Mouse (Mus musculus) midbrain, embryonic 16.5 days (tissue): Measurements from ENCODE around the gene Aifm2. TPM values are rescaled to one million over a fixed set of nuclear protein-coding genes. Genes with fewer than 3 reads are reported as not detected.

Experiments
- ATAC-seq: fragments of 200-750 bp; cut with Nextera tagmentation; 2 replicates; pipeline ENCODE4 v1.8.0; 2017; ENCODE audit warnings: moderate TSS enrichment
- H3K27ac ChIP-seq: fragments of 300-500 bp; sonication (generic); 2 replicates; pipeline ENCODE4 v1.5.1; 2014; ENCODE audit warnings: mild to moderate bottlenecking, low read length, mixed read lengths
- H3K27me3 ChIP-seq: fragments of 300-500 bp; sonication (generic); 2 replicates; pipeline ENCODE4 v1.6.1; 2014; ENCODE audit warnings: low read depth, low read length, mixed read lengths; ENCODE audit not compliant: control insufficient read depth, insufficient read depth
- H3K36me3 ChIP-seq: fragments of 300-500 bp; sonication (generic); 2 replicates; pipeline ENCODE4 v1.6.1; 2014; ENCODE audit warnings: mild to moderate bottlenecking, low read length, moderate library complexity, mixed read lengths; ENCODE audit not compliant: control insufficient read depth, insufficient read depth
- H3K4me1 ChIP-seq: fragments of 300-500 bp; sonication (generic); 2 replicates; pipeline ENCODE4 v1.6.1; 2014; ENCODE audit warnings: mild to moderate bottlenecking, low read length, mixed read lengths; ENCODE audit not compliant: control insufficient read depth, insufficient read depth
- H3K4me2 ChIP-seq: fragments of 300-500 bp; sonication (generic); 2 replicates; pipeline ENCODE4 v1.6.1; 2014; ENCODE audit warnings: mild to moderate bottlenecking, low read length, mixed read lengths
- H3K4me3 ChIP-seq: fragments of 300-500 bp; sonication (generic); 2 replicates; pipeline ENCODE4 v1.5.1; 2014; ENCODE audit warnings: low read depth, mild to moderate bottlenecking, low read length, moderate library complexity, mixed read lengths
- H3K9ac ChIP-seq: fragments of 300-500 bp; sonication (generic); 2 replicates; pipeline ENCODE4 v1.6.1; 2014; ENCODE audit warnings: low read depth, low read length, mixed read lengths
- H3K9me3 ChIP-seq: fragments of 300-500 bp; sonication (generic); replicated peaks from 2 replicates; pipeline ENCODE4 v1.6.1; 2014; ENCODE audit warnings: mild to moderate bottlenecking, low read length, mixed read lengths; ENCODE audit not compliant: control insufficient read depth, poor library complexity, severe bottlenecking
- WGBS: fragments of 180-500 bp; shearing (Covaris S2); extraction: QIAGEN DNeasy Blood & Tissue Kit; methylation state at CpG from one replicate; pipeline ENCODE4 v1.1.7; 2014; 5-methylcytosine and 5-hydroxymethylcytosine counted together
- polyA plus RNA-seq: library from polyadenylated mRNA; unstranded; fragments of >200 nt; fragmentation: Nextera tagmentation; extraction: Ambion mirVana; gene quantifications from 2 replicates; pipeline ENCODE4 v1.2.1, GENCODE M21; 2015

Aifm2 gene
- polyA plus RNA-seq, 1 experiment from 2014 or later, result 13.9 TPM

- no peak overlapping the region for H3K4me3 ChIP-seq
- no peak overlapping the region for H3K4me2 ChIP-seq
- WGBS, result 60% methylated on average over 6 of the region's 6 CpGs
- H3K27ac ChIP-seq, result no peak overlapping the region
- peaks cover 19% of the 10 kb centered on the region for H3K4me1 ChIP-seq
- no peaks in the 10 kb centered on the region for H3K36me3 ChIP-seq
- no peaks in the 10 kb centered on the region for H3K9me3 ChIP-seq
- no peak for ATAC-seq
- H3K9ac ChIP-seq, result no peak overlapping the region
- no peaks in the 10 kb centered on the region for H3K27me3 ChIP-seq
Measured at GRCm38 (mm10) chr10:61766806-61767205, 51.7 kb downstream of the Aifm2 start.

GRCm38 (mm10) chr10:61781461-61782128, 66.5 kb downstream of the Aifm2 start:
- peak overlapping the region; percentile 100 for H3K27ac ChIP-seq
- ATAC-seq, result no peak
- WGBS, result 27% methylated on average over 8 of the region's 9 CpGs
- H3K9ac ChIP-seq, result peak overlapping the region; percentile 100; the same call in 1 of the 2 replicates
- peaks cover 25% of the 10 kb centered on the region for H3K4me1 ChIP-seq
- H3K9me3 ChIP-seq, result no peaks in the 10 kb centered on the region
- H3K36me3 ChIP-seq, result no peaks in the 10 kb centered on the region
- peak overlapping the region; percentile 91 for H3K4me3 ChIP-seq
- peak overlapping the region; percentile 77 for H3K4me2 ChIP-seq
- H3K27me3 ChIP-seq, result no peaks in the 10 kb centered on the region

- WGBS, result under 1% methylated on average over 58 of the region's 74 CpGs
- peak overlapping the region; percentile 100 for H3K27ac ChIP-seq
- H3K36me3 ChIP-seq, result no peaks in the 10 kb centered on the region
- peaks cover 25% of the 10 kb centered on the region for H3K4me1 ChIP-seq
- H3K4me3 ChIP-seq, result peak overlapping the region; percentile 91
- peak; percentile 63 for ATAC-seq
- H3K9me3 ChIP-seq, result no peaks in the 10 kb centered on the region
- H3K9ac ChIP-seq, result peak overlapping the region; percentile 100
- peak overlapping the region; percentile 77 for H3K4me2 ChIP-seq
- H3K27me3 ChIP-seq, result no peaks in the 10 kb centered on the region
Measured at GRCm38 (mm10) chr10:61782799-61783611, 67.9 kb downstream of the Aifm2 start.

GRCm38 (mm10) chr10:61783621-61784251, 68.7 kb downstream of the Aifm2 start, which contains the start of gene H2afy2:
Gene H2afy2 (minus strand): TSS chr10:61784147.
- H3K4me1 ChIP-seq, result peaks cover 25% of the 10 kb centered on the region
- H3K9ac ChIP-seq, result peak within 1 kb of the TSS; percentile 100
- H3K9me3 ChIP-seq, result no peaks in the 10 kb centered on the region
- WGBS, result under 1% methylated on average over 50 of the region's 50 CpGs
- no peaks in the 10 kb centered on the region for H3K36me3 ChIP-seq
- peak within 1 kb of the TSS; percentile 100 for H3K27ac ChIP-seq
- H3K4me2 ChIP-seq, result peak within 1 kb of the TSS; percentile 77
- ATAC-seq, result peak; percentile 94
- no peaks in the 10 kb centered on the region for H3K27me3 ChIP-seq
- peak within 1 kb of the TSS; percentile 91 for H3K4me3 ChIP-seq

- H3K4me3 ChIP-seq, result peak overlapping the region; percentile 91
- H3K27ac ChIP-seq, result peak overlapping the region; percentile 100
- H3K36me3 ChIP-seq, result no peaks in the 10 kb centered on the region
- peak overlapping the region; percentile 77 for H3K4me2 ChIP-seq
- peak; percentile 50 for ATAC-seq
- peaks cover 25% of the 10 kb centered on the region for H3K4me1 ChIP-seq
- WGBS, result 12% methylated on average over 10 of the region's 10 CpGs
- peak overlapping the region; percentile 100 for H3K9ac ChIP-seq
- H3K9me3 ChIP-seq, result no peaks in the 10 kb centered on the region
- H3K27me3 ChIP-seq, result no peaks in the 10 kb centered on the region
Measured at GRCm38 (mm10) chr10:61784414-61784813, 69.4 kb downstream of the Aifm2 start.

- ATAC-seq, result no peak
- peaks cover 7% of the 10 kb centered on the region for H3K4me1 ChIP-seq
Measured at GRCm38 (mm10) chr10:61787541-61788313, 72.7 kb downstream of the Aifm2 start.

GRCm38 (mm10) chr10:61788499-61788898, 73.4 kb downstream of the Aifm2 start:
- 97% methylated on average over 5 of the region's 5 CpGs for WGBS
- no peak for ATAC-seq

More at GRCm38 (mm10) chr10:61787541-61788313, 72.7 kb downstream of the Aifm2 start:
- Histone ChIP-seq H3K4me3 (no peak overlapping the region), H3K27me3 (no peaks in the 10 kb centered on the region), H3K27ac (no peak overlapping the region), H3K4me2 (no peak overlapping the region), H3K36me3 (no peaks in the 10 kb centered on the region), H3K9ac (no peak overlapping the region), H3K9me3 (no peaks in the 10 kb centered on the region)
- 79% methylated on average over 10 of the region's 10 CpGs for WGBS

More at GRCm38 (mm10) chr10:61788499-61788898, 73.4 kb downstream of the Aifm2 start:
- Histone ChIP-seq H3K9ac (no peak overlapping the region), H3K4me3 (no peak overlapping the region), H3K4me1 (peaks cover 7% of the 10 kb centered on the region), H3K36me3 (no peaks in the 10 kb centered on the region), H3K27me3 (no peaks in the 10 kb centered on the region), H3K9me3 (no peaks in the 10 kb centered on the region), H3K4me2 (no peak overlapping the region), H3K27ac (no peak overlapping the region)
